Mouse (Mus musculus): ENCODE data around the gene Fut7. TPM values are rescaled to one million over a fixed set of nuclear protein-coding genes. Genes with fewer than 3 reads are reported as not detected.

Fut7 gene
- total and polyA plus RNA-seq, 3 experiments = 0.17 to 0.57 (median 0.17) TPM

DNA sequence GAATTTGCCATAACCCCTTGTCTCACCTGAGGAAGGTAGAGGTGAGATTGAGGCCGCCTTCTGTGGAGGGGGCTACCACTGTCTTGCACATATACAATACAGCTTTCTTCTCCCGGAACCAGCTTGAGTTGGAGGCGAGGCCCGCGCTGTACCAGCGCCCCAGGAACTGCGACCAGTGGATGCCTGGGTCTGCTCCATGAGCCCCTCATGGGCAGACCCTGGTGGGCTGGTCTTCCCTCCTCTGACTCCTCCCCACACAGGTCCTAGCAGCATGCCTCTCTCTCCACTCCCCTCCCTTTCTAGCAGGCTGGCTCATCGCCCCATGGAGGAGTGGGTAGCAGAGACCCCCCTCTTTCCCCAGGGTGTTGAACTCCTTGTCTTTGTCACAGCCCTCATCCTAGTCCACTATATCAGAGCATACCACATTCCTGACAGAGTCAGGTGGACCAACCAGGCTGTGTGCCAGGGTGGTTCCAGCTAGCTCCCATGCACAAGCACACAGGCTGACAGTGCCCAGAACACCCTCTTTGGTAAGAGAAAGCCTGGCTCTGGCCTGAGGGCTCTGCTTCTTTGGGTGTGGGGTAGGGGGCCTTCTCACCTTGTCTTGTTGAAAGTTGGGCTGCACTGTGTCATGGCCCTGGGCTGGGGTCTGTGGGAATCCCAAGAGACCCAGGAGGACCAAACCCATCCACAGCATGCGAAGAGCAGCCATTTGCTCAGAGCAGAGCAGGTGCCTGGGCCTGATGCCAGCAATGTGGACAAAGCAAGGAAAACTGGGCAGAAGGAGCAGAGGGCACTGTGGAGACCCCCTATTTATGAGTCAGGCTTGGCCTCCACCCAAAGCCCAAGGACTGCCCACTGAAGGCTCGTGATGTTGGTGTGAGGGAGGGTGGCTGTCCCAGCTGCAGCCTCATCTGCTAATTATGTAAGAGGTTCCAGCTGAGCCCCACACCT is 46.2 kb downstream of the Fut7 start:
- H3K9ac ChIP-seq (ENCODE audit: insufficient read depth, low read depth) = no peak overlapping the region
- no peaks in the 10 kb centered on the region for H3K79me2 ChIP-seq (replicated peaks; ENCODE audit: control insufficient read depth, extremely low read depth, insufficient read depth, poor library complexity, severe bottlenecking)
- H3K9me3 ChIP-seq (replicated peaks; ENCODE audit: low read length) = no peaks in the 10 kb centered on the region
- H3K4me3 ChIP-seq (replicated peaks in 1 of 3; ENCODE audit: low read depth in 2 of 3, low read length in 2 of 3, poor library complexity in 1 of 3) = no peak overlapping the region
- H3K27me3 ChIP-seq (replicated peaks) = no peaks in the 10 kb centered on the region
- no peak overlapping the region for H3K4me2 ChIP-seq (ENCODE audit: insufficient read depth, low read depth, poor library complexity, severe bottlenecking)
- no peak for DNase-seq (ENCODE audit: extremely low read depth)
- H3K36me3 ChIP-seq (replicated peaks in 1 of 2; ENCODE audit: control insufficient read depth in 1 of 2, insufficient read depth in 1 of 2, low read length in 1 of 2) = no peaks in the 10 kb centered on the region
- in situ Hi-C loops (cut with MboI; ENCODE audit: low pct_ligation_motif_present, low pct_unique_long_range_greater_than_20kb, low sequenced_read_pairs) = no loop called here
- dilution Hi-C loops (cut with MboI; ENCODE audit: extremely low pct_ligation_motif_present, extremely low pct_unique_long_range_greater_than_20kb, low sequenced_read_pairs) = no loop called here
- no peak overlapping the region for H3K27ac ChIP-seq (ENCODE audit: insufficient read depth, low read depth)
- H3K4me1 ChIP-seq (ENCODE audit: control insufficient read depth in 1 of 2, insufficient read depth in 2 of 2) = peaks cover 21 to 51% of the 10 kb centered on the region in 2 experiments
- no peak for TF ChIP-seq SIN3A (IDR thresholded peaks at IDR 0.05; ENCODE audit: low read length)
- no peak for TF ChIP-seq TCF12 (IDR thresholded peaks at IDR 0.05; ENCODE audit: low read depth, low read length)
- TF ChIP-seq RAD21 (IDR thresholded peaks at IDR 0.05; ENCODE audit: low read depth, low read length) = no peak
- no peak for TF ChIP-seq CHD2 (IDR thresholded peaks at IDR 0.05; ENCODE audit: low read length)
- TF ChIP-seq MXI1 (IDR thresholded peaks at IDR 0.05; ENCODE audit: low read depth, low read length) = no peak

DNA sequence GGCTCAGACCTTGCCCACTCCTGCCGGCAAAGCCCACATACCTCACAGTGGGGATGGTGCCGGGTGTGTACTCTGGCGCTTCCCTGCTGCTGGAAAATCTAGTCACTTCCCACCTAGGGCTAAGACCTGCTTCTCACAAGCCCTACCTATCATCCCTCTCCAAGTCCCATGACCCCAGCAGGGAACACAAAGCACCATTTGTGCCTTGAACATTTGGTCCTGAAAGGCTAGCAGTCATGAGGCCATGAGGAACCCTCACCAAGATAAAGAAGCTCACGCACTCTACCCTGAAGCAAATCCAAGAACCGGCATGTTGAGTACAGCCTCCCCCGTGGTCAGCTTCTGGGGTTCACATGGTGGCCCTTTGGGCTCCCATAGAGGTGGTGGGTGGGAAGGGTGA is 46.9 kb downstream of the Fut7 start, which contains the start of gene Ptgds:
Ptgds (minus strand) TSS at position 78 of the 400 bp plus-strand sequence.
- Histone ChIP-seq H3K27ac (ENCODE audit: insufficient read depth, low read depth) (no peak within 1 kb of the TSS), H3K9ac (ENCODE audit: insufficient read depth, low read depth) (no peak within 1 kb of the TSS), H3K9me3 (replicated peaks; ENCODE audit: low read length) (no peaks in the 10 kb centered on the region), H3K79me2 (replicated peaks; ENCODE audit: control insufficient read depth, extremely low read depth, insufficient read depth, poor library complexity, severe bottlenecking) (no peaks in the 10 kb centered on the region), H3K4me1 (ENCODE audit: control insufficient read depth in 1 of 2, insufficient read depth in 2 of 2) (peaks cover 14 to 44% of the 10 kb centered on the region in 2 experiments), H3K4me3 (replicated peaks in 1 of 3; ENCODE audit: low read depth in 2 of 3, low read length in 2 of 3, poor library complexity in 1 of 3) (no peak within 1 kb of the TSS), H3K27me3 (replicated peaks) (no peaks in the 10 kb centered on the region), H3K4me2 (ENCODE audit: insufficient read depth, low read depth, poor library complexity, severe bottlenecking) (no peak within 1 kb of the TSS), H3K36me3 (replicated peaks in 1 of 2; ENCODE audit: control insufficient read depth in 1 of 2, insufficient read depth in 1 of 2, low read length in 1 of 2) (no peaks in the 10 kb centered on the region)
- TF ChIP-seq GABPA (IDR thresholded peaks at IDR 0.05; ENCODE audit: insufficient replicate concordance, low read depth, low read length) (no peak), ZKSCAN1 (IDR thresholded peaks at IDR 0.05; ENCODE audit: borderline replicate concordance, low read depth, low read length) (no peak), MAFK (IDR thresholded peaks at IDR 0.05; ENCODE audit: insufficient replicate concordance, low read length) (no peak), ELF1 (IDR thresholded peaks at IDR 0.05; ENCODE audit: low read depth, low read length) (no peak), E2F4 (IDR thresholded peaks at IDR 0.05; ENCODE audit: insufficient replicate concordance, low read depth, low read length) (no peak), TBP (conservative IDR thresholded peaks at IDR 0.05; ENCODE audit: low read depth, low read length) (no peak), CTCF (conservative IDR thresholded peaks at IDR 0.05 in 1 of 2, IDR thresholded peaks at IDR 0.05 in 1 of 2; ENCODE audit: low read depth in 2 of 2, low read length in 2 of 2) (no peak), HCFC1 (IDR thresholded peaks at IDR 0.05; ENCODE audit: low read depth, low read length) (no peak), BHLHE40 (IDR thresholded peaks at IDR 0.05; ENCODE audit: low read depth, low read length) (no peak), MEF2A (IDR thresholded peaks at IDR 0.05; ENCODE audit: borderline replicate concordance, low read depth, low read length) (no peak), JUN (IDR thresholded peaks at IDR 0.05; ENCODE audit: insufficient read depth, low read depth, low read length) (no peak), EP300 (IDR thresholded peaks at IDR 0.05; ENCODE audit: low read length) (no peak), UBTF (IDR thresholded peaks at IDR 0.05; ENCODE audit: low read depth, low read length) (no peak)
- no peak for DNase-seq (ENCODE audit: extremely low read depth)
- in situ Hi-C loops (cut with MboI; ENCODE audit: low pct_ligation_motif_present, low pct_unique_long_range_greater_than_20kb, low sequenced_read_pairs) (no loop called here), dilution Hi-C loops (cut with MboI; ENCODE audit: extremely low pct_ligation_motif_present, extremely low pct_unique_long_range_greater_than_20kb, low sequenced_read_pairs) (no loop called here)

Data from CH12.LX (cell line).